Mouse (Mus musculus) kidney, adult 2 months (tissue): ENCODE measurements at regions not wholly inside any gene's neighbourhood (a gene's known extent, or its start where the extent isn't known, plus 50 kb on each side); places are given as distances from the start of the nearest gene placed in this dataset.

ENCODE experiments used
- DNase-seq: peaks from one replicate; pipeline ENCODE4 v3.0.0; 2021
- H3K27ac ChIP-seq: fragments of 200-500 bp; 2 replicates; pipeline ENCODE4 v1.5.1; 2012; ENCODE audit warnings: low read depth, low read length, control low read depth, inconsistent platforms; ENCODE audit not compliant: insufficient read depth
- H3K27me3 ChIP-seq: fragments of 200-500 bp; replicated peaks from 2 replicates; pipeline ENCODE4 v1.6.1; 2012; ENCODE audit warnings: mild to moderate bottlenecking, moderate library complexity, low read length, inconsistent platforms; ENCODE audit not compliant: control insufficient read depth, insufficient read depth
- H3K36me3 ChIP-seq: fragments of 200-500 bp; 2 replicates; pipeline ENCODE4 v1.6.1; 2012; ENCODE audit warnings: mild to moderate bottlenecking, moderate library complexity, low read length, inconsistent platforms; ENCODE audit not compliant: control insufficient read depth, insufficient read depth
- H3K4me1 ChIP-seq: fragments of 200-500 bp; 2 replicates; pipeline ENCODE4 v1.6.1; 2011; ENCODE audit warnings: low read length; ENCODE audit not compliant: control insufficient read depth, insufficient read depth
- H3K4me3 ChIP-seq: fragments of 200-500 bp; 2 replicates; pipeline ENCODE4 v1.5.1; 2011; ENCODE audit warnings: mild to moderate bottlenecking, low read depth, low read length, control low read depth; ENCODE audit not compliant: insufficient read depth
- CTCF ChIP-seq: fragments of 200-500 bp; conservative IDR thresholded peaks from 2 replicates; pipeline ENCODE4 v1.5.1; 2011; ENCODE audit warnings: low read depth, mild to moderate bottlenecking, control low read depth, low read length, moderate library complexity, mixed read lengths; ENCODE audit not compliant: insufficient read depth, insufficient read length
- POLR2A ChIP-seq: fragments of 200-500 bp; IDR thresholded peaks from one replicate; pipeline ENCODE4 v1.6.1; 2011; ENCODE audit warnings: low read depth, low read length, control low read depth
- WGBS: fragments of 180-500 bp; shearing (Covaris S2); methylation state at CpG from one replicate; pipeline ENCODE4 v1.1.7; 2018; 5-methylcytosine and 5-hydroxymethylcytosine counted together

DNA sequence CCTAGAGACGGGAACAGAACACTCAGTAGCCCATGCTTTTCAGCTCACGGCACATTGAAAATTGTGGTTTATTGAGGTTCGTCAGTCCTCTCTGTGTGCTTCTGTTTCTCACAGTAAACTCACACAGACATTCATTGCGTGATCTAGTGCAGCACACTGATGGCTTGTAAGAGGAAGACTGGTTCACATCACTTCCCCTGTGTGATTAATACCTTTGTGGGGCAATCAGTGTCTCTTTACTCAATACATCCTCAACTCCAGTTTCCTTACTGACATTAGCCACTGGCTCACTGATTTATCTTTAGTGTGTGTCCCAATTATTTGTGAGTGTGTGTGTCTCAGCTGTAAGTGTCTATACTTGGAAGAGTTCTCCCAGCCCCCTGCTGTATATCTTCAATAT, 162.2 kb downstream of the Dusp6 start:
- TF ChIP-seq CTCF (no peak), POLR2A (no peak)
- Histone ChIP-seq H3K27me3 (no peaks in the 10 kb centered on the region), H3K4me3 (no peak overlapping the region), H3K36me3 (no peaks in the 10 kb centered on the region), H3K4me1 (no peaks in the 10 kb centered on the region), H3K27ac (no peak overlapping the region)
- WGBS: 70% methylated on average over 4 of the region's 4 CpGs
- peak; percentile 12 for DNase-seq

DNA sequence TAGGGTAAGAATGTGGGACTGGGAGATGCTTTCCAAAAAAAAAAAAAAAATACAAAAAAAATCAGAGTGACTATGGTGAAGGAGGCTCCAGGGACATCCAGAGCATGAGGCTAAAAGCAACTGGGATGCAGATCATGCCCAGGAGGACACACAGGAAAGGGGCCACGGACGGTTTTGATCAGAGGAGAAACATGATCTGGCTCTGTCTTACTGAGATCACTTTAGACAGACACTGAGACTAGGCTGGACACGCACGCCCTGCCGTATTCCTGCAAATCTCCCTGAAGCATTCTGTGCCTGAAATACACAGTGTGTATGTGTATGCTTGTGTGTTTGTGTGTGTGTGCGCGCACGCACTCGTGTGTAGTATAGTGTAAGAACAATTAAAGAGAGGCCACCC, 167.1 kb downstream of the Dusp6 start:
- TF ChIP-seq CTCF (no peak), POLR2A (no peak)
- no peak for DNase-seq
- WGBS: 72% methylated on average over 9 of the region's 9 CpGs
- H3K27me3 ChIP-seq: no peaks in the 10 kb centered on the region
- no peaks in the 10 kb centered on the region for H3K36me3 ChIP-seq
- H3K27ac ChIP-seq: no peak overlapping the region
- H3K4me3 ChIP-seq: no peak overlapping the region
- no peaks in the 10 kb centered on the region for H3K4me1 ChIP-seq

DNA sequence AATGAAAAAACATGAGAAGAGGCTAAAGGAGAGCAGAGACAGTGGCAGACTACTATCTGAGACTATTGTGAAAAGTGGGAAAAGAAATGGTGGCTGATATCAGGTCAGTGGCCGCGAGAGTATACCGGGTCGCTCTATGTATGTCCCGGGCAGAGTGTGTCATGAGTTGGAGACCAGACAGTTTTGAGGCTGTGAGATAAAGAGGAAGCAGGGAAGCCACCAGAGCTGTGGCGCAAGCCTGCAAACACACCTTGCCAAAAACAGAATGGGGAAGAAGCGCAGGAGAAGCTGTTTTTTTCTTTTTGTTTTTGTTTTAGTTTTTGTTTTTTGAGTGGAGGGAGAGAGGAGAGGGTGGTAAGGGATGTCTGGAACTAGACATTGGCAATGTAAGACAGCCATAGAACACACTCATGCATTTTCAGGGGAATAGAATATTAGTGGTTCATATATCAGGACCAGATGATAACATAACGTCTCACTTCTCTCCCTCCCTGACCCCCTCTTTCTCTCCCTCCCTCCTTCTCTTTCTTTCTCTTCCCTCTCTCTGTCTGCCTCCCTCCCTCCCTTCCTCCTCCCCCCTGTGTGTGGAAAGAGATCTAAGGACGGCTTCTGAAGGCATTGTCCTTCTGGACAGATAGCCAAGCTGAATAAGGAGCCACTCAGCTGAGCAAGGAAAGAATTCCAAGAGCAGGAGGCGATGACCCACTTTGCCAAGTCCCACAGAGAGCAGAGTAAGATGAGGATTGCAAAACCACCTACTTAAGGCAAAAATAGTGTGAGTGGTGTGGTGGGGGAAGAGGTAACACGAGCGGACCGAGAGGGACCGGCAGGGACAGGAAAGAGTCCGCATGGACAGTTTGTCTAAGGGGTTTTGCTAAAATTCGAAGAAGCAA, 167.9 kb downstream of the Dusp6 start:
- DNase-seq: no peak
- no peak overlapping the region for H3K4me3 ChIP-seq
- no peak overlapping the region for H3K27ac ChIP-seq
- WGBS: 80% methylated on average over 16 of the region's 16 CpGs
- H3K4me1 ChIP-seq: no peaks in the 10 kb centered on the region
- H3K27me3 ChIP-seq: no peaks in the 10 kb centered on the region
- H3K36me3 ChIP-seq: no peaks in the 10 kb centered on the region
- TF ChIP-seq CTCF: no peak
- TF ChIP-seq POLR2A: no peak

GRCm38 (mm10) chr10:99437060-99437459, 174.0 kb downstream of the Dusp6 start:
- Histone ChIP-seq H3K27me3 (no peaks in the 10 kb centered on the region), H3K4me1 (no peaks in the 10 kb centered on the region), H3K36me3 (no peaks in the 10 kb centered on the region), H3K4me3 (no peak overlapping the region), H3K27ac (no peak overlapping the region)
- DNase-seq: no peak
- TF ChIP-seq CTCF: no peak
- no peak for TF ChIP-seq POLR2A

GRCm38 (mm10) chr10:99440169-99440568, 177.1 kb downstream of the Dusp6 start:
- H3K27me3 ChIP-seq: no peaks in the 10 kb centered on the region
- no peak overlapping the region for H3K4me3 ChIP-seq
- no peaks in the 10 kb centered on the region for H3K36me3 ChIP-seq
- no peaks in the 10 kb centered on the region for H3K4me1 ChIP-seq
- TF ChIP-seq POLR2A: no peak
- TF ChIP-seq CTCF: no peak
- DNase-seq: no peak
- 90% methylated on average over 5 of the region's 5 CpGs for WGBS
- no peak overlapping the region for H3K27ac ChIP-seq

DNA sequence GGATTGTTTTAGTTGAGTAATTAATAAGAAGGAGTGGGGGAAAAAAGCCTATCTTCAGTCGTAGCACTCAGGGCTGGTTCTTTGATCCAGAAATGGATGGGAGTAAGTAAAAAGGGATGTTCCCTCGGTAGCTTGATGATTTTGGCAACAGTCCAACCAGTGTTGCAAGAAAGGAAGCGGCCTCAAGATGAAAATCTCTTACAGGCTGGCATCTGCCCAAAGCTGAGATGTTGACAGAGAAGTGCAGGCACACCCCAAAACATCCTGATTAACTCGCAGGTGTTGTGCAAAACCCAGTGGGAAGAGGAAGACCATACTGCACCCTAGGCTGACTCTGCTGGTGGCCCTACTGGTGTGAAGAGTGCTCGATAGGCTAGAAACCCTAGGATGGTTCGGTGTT, 178.0 kb downstream of the Dusp6 start:
- TF ChIP-seq CTCF (no peak), POLR2A (no peak)
- whole genome bisulfite sequencing: 28% methylated on average over 6 of the region's 6 CpGs
- no peaks in the 10 kb centered on the region for H3K27me3 ChIP-seq
- H3K4me1 ChIP-seq: no peaks in the 10 kb centered on the region
- peak; percentile 91 for DNase-seq
- H3K36me3 ChIP-seq: no peaks in the 10 kb centered on the region
- no peak overlapping the region for H3K4me3 ChIP-seq
- no peak overlapping the region for H3K27ac ChIP-seq

DNA sequence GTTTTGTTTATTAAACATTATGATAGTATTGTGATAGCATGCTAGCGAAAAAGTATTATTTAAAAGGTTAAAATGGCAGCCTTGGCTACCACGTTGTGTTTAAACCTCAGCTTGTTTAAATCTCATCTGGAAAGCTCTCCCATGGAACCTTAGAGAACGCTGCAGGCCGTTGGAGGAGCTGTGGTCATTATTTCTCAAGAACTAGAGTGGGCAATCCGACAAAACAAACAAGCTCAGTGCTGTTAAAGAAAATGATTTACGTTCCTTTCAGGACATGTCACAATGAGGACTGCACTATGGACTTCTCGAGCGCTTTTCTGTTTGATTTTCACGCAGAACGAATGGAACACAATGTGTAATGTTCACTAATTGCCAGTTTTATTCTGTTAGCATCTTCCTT, 178.9 kb downstream of the Dusp6 start:
- H3K27ac ChIP-seq: no peak overlapping the region
- DNase-seq: peak; percentile 33

More for the DNA sequence above, 178.9 kb downstream of the Dusp6 start:
- H3K27me3 ChIP-seq: no peaks in the 10 kb centered on the region
- no peaks in the 10 kb centered on the region for H3K4me1 ChIP-seq
- TF ChIP-seq CTCF (no peak), POLR2A (no peak)
- H3K4me3 ChIP-seq: no peak overlapping the region
- WGBS: 54% methylated on average over 10 of the region's 10 CpGs
- H3K36me3 ChIP-seq: no peaks in the 10 kb centered on the region
